Mouse (Mus musculus) kidney, postnatal 4 days (tissue): ENCODE measurements around the gene Olfr67.
"Not testable (repeated sequence)": the region's sequence is repeated elsewhere in the genome, so short reads cannot be mapped to it uniquely, and the experiment has no call there.

ENCODE experiments used
- DNase-seq, 2 experiments: peaks; one replicate each; pipeline ENCODE4 v3.0.0; 2021; ENCODE audit warnings: mixed read lengths in 2 of 2

Olfr67 gene

DNA sequence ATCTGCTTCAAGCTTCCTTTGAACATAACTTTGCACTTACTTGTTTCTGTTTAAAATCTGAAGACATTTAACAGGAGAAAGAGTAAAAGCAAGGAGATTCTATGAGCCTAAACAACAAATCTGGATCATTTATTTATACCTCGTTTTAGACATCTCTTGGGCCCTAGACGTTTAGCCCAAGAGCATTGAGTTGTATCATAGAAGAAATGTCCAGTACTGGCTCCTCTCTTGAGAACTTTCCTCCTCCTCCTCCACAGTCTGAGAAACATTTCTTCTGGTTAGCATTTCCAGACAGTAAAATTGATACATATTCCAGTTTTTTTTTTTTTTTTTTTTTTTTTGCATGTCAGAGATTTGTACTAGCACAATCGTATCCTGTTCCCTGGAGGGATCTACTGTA, at the start of gene Olfr67:
TSS of gene Olfr67 (minus strand) at position 101 of the 400 bp plus-strand sequence.
- DNase-seq = no peak

DNA sequence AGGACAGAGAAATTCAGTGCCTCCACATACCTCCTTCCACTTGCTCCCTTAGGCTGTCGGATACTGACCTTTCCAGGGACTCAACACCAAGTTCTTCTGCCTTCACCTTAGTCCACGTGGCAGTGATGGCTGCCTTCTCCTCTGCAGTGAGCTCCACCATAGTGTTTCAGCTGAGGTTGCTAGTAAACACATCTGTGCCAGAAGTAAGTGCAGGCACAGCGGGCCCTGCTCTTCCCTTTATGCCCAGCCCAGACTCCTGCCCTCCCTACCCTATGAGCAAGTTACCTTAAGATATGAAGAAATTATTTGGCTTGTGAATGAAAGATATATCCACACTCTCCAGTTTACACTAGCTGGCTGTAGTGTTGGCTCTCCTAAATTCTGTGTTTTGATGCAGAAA, 48.6 kb upstream of the Olfr67 start, which contains the start of gene Hbb-bh2:
TSS of gene Hbb-bh2 (minus strand) at position 253 of the 400 bp plus-strand sequence.
- DNase-seq = no peak

DNA sequence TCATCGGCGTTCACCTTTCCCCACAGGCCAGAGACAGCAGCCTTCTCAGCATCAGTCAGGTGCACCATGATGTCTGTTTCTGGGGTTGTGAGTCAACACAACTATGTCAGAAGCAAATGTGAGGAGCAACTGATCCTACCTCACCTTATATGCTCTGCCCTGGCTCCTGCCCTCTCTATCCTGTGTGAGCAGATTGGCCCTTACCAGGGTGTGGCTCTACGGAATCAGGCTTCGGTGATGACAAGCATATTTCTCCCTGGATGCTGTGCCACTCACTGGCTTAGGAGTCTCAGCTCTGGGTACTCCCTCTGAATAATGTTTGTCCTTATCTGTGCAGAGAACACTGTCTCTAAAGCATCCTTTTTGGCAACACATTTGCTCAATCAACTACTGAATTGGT, 36.2 kb upstream of the Olfr67 start, which contains the start of gene Hbb-bs:
TSS of gene Hbb-bs (minus strand) at position 289 of the 400 bp plus-strand sequence.
- DNase-seq = no peak

DNA sequence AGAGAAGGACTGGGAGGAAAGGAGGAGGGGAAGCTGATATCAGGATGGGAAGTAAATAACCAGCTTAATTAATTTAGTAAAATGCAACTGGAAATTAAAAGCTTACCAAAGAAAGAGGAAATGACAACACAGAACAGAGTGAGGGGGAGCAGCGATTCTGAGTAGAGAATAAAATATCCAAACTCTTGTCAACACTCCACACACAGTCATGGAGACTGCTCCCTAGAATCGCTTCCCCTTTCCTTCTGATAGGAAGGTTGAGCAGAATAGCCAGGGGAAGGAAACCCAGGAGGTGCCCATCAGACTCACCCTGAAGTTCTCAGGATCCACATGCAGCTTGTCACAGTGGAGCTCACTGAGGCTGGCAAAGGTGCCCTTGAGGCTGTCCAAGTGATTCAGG, 35.5 kb upstream of the Olfr67 start:
- not testable (repeated sequence) for DNase-seq

DNA sequence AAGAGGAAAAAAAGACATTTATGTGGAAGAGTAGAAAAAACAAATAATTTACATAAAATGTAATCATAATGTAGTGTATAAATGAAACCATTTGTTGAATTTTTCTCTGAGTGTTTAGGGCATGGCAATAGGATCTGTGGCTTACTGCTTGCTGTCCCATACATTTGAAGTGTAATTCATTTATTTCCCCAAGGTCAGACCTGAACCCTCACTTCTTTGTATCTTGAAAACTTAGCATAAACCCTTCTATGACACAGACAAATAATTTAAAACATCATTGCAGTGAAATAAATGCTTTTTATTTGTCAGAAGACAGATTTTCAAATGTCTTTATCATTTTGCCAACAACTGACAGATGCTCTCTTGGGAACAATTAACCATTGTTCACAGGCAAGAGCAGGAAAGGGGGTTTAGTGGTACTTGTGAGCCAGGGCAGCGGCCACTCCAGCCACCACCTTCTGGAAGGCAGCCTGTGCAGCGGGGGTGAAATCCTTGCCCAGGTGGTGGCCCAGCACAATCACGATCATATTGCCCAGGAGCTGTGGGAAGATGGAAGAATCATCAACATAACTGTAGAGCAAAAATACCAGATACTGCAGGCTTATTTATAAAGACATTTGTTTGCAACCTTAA, 34.8 kb upstream of the Olfr67 start:
- DNase-seq = no peak

DNA sequence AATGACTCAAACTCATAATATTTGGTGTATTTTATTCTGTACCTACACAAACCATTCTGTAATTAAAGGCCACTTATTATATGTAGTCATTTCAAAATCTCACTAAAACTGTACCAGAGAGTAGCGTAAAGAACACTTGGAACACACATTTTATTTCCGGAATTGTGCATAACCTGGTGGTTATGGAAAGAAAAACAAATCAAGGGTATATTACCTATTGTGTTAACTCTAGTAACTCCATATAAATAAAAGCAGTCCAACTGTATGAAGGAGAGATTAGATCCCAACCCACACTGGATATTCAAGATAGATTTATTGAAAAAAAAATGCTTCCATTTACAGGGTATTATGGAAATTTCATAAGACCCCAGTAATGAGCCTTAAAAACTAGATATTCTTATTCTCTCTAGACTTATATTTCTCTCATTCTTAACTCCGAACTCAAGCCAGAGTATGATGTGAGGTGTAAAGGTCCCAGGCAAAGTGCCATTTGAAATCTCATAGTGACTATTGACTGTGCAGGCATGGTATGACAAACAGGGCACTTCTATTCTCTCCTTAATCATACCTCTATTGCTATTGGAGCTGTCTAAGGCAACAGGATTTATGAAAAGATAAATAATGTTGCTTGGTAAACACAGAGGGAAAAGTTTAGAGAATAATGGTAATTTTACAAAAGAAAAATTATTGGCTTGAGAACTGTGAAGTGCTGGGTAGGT, 34.1 kb upstream of the Olfr67 start:
- DNase-seq = no peak

DNA sequence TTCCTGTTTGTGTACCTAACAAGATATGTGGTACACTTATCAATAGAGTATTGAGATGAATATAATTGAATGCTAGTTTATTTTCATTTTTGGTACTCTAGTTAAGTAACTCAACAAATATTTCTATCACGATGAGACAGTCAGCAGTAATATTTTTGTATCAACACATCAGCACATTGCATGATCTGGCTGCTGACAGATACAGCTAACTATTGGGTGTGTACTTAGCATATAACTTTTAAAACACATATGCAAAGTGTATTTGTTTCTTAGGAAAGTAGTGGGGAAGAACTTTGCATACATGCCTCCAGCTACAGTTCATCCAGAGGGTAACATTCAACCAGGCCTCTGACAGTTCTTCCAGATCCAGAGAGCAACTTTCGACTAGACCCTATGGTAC, 33.0 kb upstream of the Olfr67 start:
- no peak for DNase-seq

DNA sequence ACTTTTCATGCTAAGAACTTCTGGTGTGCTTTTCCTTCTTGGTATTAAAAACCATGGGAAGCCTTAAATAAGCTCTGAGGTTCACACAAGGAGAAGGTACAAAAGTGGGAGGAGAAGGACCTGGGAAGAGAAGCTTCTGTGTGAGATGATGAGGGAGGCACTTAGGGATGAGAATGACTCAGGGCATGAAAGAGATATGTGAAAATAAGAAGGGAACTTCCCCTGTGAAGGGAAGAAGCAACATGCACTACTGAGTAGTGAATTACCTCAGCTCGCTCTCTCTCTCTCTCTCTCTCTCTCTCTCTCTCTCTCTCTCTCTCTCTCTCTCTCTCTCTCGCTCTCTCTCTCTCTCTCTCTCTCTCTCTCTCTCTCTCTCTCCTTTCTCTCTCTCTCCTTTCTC, 23.5 kb upstream of the Olfr67 start:
- not testable (repeated sequence) for DNase-seq

DNA sequence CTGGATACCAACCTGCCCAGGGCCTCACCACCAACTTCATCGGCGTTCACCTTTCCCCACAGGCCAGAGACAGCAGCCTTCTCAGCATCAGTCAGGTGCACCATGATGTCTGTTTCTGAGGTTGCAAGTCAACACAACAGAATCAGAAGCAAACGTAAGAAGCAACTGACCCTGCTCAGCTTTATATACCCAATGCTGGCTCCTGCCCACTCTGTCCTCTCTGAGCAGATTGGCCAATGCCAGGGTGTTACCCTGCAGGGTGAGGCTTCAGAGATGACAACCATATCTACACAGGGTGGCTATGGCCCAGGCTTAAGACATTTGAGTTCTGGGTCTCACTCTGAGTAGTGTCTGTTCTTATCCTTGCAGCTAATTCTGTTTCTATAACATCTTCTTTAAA, 22.1 kb upstream of the Olfr67 start, which contains the start of gene Hbb-bt:
TSS of gene Hbb-bt (minus strand) at position 231 of the 400 bp plus-strand sequence.
- DNase-seq = no peak

DNA sequence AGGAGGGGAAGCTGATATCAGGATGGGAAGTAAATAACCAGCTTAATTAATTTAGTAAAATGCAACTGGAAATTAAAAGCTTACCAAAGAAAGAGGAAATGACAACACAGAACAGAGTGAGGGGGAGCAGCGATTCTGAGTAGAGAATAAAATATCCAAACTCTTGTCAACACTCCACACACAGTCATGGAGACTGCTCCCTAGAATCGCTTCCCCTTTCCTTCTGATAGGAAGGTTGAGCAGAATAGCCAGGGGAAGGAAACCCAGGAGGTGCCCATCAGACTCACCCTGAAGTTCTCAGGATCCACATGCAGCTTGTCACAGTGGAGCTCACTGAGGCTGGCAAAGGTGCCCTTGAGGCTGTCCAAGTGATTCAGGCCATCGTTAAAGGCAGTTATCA, 21.5 kb upstream of the Olfr67 start:
- not testable (repeated sequence) for DNase-seq

DNA sequence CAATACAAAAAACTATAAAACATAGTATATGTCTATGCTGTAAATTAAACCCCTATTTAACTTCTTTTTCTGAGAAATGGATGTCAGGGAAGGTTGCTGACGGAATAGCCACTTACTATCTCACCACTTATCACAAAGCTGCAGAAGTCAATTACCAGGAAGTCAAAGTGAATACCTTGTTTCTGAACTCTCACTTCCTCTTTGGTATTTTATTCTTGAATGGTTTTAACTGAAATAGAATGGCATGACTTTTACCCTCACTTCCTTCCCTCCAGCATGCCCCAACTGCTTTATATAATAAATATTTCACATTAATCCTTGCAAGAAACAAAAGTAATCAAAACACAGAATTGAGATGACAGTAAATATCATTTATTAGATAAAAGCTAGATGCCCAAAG, 20.6 kb upstream of the Olfr67 start:
- no peak for DNase-seq

DNA sequence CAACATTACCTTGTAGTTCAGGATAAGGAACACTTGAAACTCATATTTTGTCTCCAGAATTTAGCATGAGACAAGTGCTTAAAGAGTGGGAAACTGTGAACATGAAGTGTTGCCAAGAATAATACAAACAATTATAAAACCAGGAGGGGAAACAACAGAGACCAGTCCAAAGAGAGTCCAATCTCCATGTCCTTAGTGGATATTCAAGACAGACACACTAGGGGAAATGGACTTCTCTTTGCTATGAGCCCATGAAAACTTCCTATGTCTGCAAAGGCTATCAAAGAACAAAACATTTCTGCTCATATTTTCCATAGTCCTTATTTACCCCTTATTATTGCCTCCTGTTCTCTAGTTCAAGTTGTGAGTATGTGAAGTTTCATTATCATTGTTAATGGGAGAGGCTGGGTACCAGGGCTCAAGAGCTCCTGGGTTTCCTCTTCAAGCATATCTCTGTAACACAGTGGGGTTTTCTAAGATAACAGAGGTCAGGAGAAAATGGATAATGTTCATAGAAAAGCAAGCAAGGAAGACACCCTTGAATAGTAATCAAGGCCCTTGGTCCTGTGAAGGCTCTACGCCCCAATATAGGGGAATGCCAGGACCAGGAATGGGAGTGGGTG, 19.7 kb upstream of the Olfr67 start:
- no peak for DNase-seq

DNA sequence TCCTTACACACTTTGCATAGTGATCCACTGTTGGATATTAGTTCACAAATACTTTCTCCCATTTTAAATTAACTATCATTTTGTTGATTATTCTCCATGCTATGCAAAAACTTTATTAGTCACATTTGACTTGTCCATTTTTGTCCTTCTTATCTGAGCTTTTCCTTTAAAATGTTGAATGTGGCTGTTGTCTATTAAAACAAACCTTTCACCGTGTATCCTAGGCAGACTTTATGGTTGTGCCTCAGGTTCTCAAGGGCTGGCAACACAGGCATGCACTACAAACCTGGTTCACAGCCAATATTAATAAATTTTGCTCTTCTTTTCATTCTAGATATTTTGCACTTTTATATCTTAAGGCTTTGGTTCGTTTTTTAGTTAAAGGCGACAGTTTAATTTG, 19.1 kb upstream of the Olfr67 start:
- no peak for DNase-seq

DNA sequence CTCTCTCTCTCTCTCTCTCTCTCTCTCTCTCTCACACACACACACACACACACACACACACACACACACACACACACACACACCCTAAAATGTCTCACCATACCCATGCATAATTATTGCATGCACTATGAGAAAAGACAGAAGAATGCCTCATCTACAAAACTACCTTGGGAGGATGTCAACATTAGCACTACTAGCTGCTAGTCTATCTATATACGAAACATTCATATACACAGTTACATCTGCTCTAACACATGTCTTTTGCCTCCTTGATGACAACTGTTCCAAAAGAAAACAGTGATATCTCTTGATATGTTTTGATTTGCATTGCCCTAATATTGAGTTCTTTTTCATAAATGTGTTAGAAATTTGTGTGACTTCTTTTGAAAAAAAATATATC, 18.7 kb upstream of the Olfr67 start:
- no peak for DNase-seq

DNA sequence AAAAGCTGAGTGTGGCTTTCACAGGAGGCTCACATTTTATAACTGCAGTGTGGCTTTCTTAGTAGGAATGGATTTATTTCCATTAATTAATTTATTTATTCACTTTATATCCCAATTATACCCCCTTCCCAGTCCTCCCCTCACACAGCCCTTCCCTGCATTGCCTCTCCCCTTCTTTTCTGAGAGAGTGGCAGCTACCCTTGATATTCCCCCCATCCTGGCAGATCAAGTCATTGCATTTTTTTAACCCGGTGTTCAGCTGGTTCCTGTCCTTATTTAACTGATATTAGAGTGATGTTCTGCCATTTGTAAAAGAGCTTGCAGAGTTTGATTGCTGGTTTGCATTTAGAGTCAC, 18.2 kb upstream of the Olfr67 start:
- DNase-seq = no peak

DNA sequence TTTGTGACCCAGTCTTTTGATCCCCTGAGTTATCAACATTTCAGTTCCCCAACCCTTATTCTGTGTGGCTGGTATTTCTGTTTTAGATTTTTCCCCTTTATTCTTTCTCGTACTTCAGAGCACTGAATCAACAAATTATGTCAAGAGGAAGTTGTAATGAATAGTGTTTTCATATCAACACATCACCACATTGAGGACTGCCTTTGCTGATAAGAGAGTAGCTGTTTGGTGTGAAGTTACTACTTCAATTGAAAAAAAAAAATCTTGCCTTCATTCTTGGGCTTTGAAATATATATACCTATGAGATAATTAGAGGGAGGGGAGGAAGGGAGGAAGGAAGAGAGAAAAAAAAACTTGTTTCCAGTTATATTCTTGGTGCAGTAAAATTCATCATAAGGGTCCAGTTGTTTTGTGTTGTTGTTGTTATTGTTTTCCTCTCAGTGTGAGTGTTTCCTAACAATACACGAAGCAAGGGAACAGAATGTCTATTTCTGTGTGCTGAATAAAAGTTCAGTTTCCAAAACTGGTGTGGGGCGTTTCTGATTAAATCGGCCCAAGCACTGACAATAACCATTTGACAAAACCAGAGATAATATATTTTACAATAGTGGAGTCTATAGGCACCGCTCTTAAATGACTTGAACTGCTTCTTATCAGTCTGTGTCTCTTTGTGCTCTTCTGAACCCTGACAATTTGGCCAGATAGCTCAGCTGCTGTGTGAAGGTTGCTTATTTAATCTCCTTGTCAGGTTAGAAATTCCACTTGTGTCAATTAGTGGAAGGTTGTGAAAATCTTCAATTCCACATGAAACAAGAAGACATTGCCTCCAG, 17.6 kb upstream of the Olfr67 start:
- no peak for DNase-seq

DNA sequence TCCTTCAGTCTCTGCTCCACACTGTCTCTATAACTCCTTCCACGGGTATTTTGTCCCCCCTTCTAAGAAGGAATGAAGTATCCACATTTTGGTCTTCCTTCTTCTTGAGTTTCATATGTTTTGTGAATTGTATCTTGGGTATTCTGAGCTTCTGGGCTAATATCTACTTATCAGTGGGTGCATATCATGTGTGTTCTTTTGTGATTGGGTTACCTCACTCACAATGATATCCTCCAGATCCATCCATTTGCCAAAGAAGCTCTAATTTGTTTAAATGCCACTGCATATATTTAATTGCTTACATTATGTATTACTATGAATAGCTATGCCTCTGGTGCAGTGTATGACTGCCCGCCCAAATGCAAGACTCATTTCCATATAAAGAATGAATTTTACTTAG, 16.5 kb upstream of the Olfr67 start:
- not testable (repeated sequence) for DNase-seq

DNA sequence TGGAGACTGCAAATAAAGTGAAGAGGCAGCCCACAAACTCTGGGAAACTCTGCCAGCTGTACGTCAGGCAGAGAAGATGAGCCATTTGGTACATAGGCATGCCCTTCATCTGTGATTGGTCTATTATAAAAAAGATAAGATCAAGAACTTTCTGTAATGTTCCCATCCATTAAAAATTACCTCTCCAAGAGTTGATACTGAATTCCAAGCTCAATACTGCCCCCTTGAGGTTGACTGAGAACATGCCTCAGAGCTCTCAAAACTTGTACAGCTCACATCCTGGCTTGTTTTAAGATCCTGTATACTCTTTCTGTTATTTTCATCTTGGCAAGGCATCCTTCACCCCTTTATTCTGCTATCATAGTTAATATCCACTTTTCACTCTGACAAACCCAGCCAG, 15.2 kb upstream of the Olfr67 start:
- peak in 1 of 2 experiments; percentile 2 for DNase-seq

DNA sequence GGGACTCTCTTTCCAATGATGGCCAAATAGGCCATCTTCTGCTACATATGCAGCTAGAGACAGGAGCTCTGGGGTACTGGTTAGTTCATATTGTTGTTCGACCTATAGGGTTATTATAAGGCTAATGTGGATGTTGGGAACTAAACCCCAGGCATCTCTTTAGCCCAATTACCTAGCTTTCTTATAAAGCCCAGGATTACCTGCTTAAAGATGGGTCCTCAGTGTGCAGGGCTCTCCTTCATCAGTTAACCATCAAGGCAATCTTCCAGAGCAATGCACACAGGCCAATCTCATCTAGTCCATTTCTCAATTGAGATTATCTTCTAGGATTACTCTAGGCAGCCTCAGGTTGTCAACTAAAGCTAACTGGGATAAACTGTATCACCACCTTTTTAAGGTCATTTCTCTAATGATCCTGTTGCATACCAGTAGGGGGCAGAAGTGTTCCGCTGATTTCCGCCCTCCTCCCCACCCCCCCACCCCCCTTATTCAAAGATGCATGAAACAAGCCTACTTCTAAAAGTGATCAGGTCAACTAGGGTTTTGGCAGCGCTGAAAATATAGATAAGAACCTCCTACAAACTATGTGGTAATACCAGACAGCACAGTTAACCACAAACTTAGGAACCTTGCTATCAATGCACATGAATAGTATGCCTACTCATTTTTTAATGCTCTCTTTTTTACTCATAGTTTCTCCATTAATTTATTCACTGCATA, 1.2 kb upstream of the Olfr67 start:
- no peak for DNase-seq

DNA sequence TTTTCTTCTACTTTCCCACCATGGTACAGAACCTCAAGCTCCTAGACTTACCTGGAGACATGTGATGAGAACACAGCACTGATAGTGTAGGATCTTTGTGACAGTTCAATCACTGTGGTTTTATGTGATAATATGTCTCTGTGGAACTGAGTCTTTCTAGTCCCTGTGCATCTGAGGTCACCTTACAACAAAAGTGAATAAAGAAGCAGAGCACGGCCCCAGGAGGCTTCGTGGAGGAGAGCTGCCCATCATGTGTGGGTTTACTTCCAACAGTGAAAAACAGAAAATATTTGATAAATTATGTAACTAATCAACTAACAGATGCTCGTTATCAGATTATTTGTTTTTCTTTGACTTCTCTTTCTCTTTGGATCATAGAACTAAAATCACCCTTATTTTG, 12.0 kb downstream of the Olfr67 start, which contains the start of gene Olfr68:
TSS of gene Olfr68 (minus strand) at position 101 of the 400 bp plus-strand sequence.
- DNase-seq = no peak

DNA sequence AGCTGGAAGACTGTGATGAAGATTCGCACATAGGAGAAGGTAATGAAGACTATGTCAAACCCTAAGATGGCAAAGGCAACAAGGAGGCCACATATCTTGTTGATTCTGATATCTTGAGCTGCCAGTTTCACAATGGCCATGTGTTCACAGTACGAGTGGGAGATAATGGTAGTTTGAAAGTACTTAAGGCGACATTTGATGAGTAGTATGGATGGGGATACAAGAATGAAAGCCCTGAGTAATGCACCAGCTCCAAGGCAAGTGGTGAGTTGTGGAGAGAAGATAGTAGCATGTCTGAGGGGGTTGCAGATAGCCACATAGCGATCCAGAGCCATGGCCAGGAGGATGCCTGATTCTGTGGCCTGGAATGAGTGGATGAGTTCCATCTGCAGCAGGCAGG, 14.0 kb downstream of the Olfr67 start:
- DNase-seq = not testable (repeated sequence)

DNA sequence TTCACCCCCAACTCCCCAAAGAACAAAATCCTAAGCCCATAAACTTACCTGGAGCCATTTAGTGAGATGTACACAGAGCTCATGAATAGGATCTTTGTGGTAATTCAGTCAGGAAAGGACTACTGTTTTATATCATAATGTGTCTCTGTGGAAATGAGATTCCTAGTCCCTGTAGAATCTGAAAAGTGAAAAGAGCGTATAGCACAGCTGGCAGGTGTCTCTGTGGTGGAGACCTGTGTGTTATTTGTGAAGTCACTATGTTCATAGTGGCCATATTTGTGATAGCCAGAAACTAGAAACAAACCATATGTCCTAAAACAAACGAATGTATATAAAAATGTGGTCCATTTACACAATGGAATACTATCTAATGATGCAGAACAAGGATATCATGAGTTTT, 20.1 kb downstream of the Olfr67 start, which contains the start of gene Olfr69:
TSS of gene Olfr69 (minus strand) at position 101 of the 400 bp plus-strand sequence.
- no peak for DNase-seq
